Mouse (Mus musculus) layer of hippocampus, postnatal 14 days (tissue): Measurements from ENCODE around the gene Apba1. TPM values are rescaled to one million over a fixed set of nuclear protein-coding genes. Genes with fewer than 3 reads are reported as not detected.

Source experiments
- DNase-seq, 2 experiments: peaks; one replicate each; pipeline ENCODE4 v3.0.0; 2021 to 2022; ENCODE audit warnings: low spot score in 2 of 2, mixed read lengths in 1 of 2
- long read RNA-seq, 2 experiments: library from polyadenylated mRNA; stranded (forward); transcript quantifications; one replicate each; pipeline ENCODE4 v2.0.0; 2021
- total RNA-seq, 2 experiments: library from RNA; stranded (reverse); gene quantifications; 2 replicates each; pipeline ENCODE4 v1.2.3; 2021

Apba1 gene
- 100 to 1,000 TPM; 152 to 160 TPM for total RNA-seq
- long read RNA-seq, experiment 1, partial matches to known transcripts: 1 of 21 reads
- long read RNA-seq, experiment 1, other reads (novel, unspliced or antisense): 20 of 21 reads
- long read RNA-seq, experiment 2, partial matches to known transcripts: 0 of 21 reads
- long read RNA-seq, experiment 2, other reads (novel, unspliced or antisense): 21 of 21 reads

- DNase-seq: peak; percentile 82 to 86
Observed at GRCm38 (mm10) chr19:23758554-23759321, at the start of gene Apba1. TSS of gene Apba1 (plus strand) at chr19:23758887.

GRCm38 (mm10) chr19:23746506-23746905, 12.2 kb upstream of the Apba1 start:
- no peak for DNase-seq

GRCm38 (mm10) chr19:23757011-23757410, 1.7 kb upstream of the Apba1 start:
- no peak for DNase-seq

- DNase-seq: peak; percentile 96
Observed at GRCm38 (mm10) chr19:23757961-23758553, 630 bp upstream of the Apba1 start.

GRCm38 (mm10) chr19:23759322-23759945, 747 bp downstream of the Apba1 start:
- peak in 1 of 2 experiments; percentile 40 for DNase-seq

- DNase-seq: no peak
Observed at GRCm38 (mm10) chr19:23763371-23763770, 4.7 kb downstream of the Apba1 start.

- no peak for DNase-seq
Observed at GRCm38 (mm10) chr19:23764051-23764450, 5.4 kb downstream of the Apba1 start.

- no peak for DNase-seq
Observed at GRCm38 (mm10) chr19:23768864-23769263, 10.2 kb downstream of the Apba1 start.

- no peak for DNase-seq
Observed at GRCm38 (mm10) chr19:23770494-23771423, 12.1 kb downstream of the Apba1 start.

- DNase-seq: no peak
Observed at GRCm38 (mm10) chr19:23771971-23772370, 13.3 kb downstream of the Apba1 start.

GRCm38 (mm10) chr19:23775356-23775755, 16.7 kb downstream of the Apba1 start:
- DNase-seq: no peak

- DNase-seq: no peak
Observed at GRCm38 (mm10) chr19:23779130-23779529, 20.4 kb downstream of the Apba1 start.

GRCm38 (mm10) chr19:23780105-23780504, 21.4 kb downstream of the Apba1 start:
- no peak for DNase-seq

- no peak for DNase-seq
Observed at GRCm38 (mm10) chr19:23781968-23782367, 23.3 kb downstream of the Apba1 start.

GRCm38 (mm10) chr19:23788420-23789132, 29.9 kb downstream of the Apba1 start:
- DNase-seq: no peak

GRCm38 (mm10) chr19:23791704-23792103, 33.0 kb downstream of the Apba1 start:
- no peak for DNase-seq

GRCm38 (mm10) chr19:23792559-23792958, 33.9 kb downstream of the Apba1 start:
- no peak for DNase-seq

GRCm38 (mm10) chr19:23794491-23794890, 35.8 kb downstream of the Apba1 start:
- no peak for DNase-seq

GRCm38 (mm10) chr19:23795156-23795555, 36.5 kb downstream of the Apba1 start:
- DNase-seq: peak; percentile 39 to 75

- DNase-seq: no peak
Observed at GRCm38 (mm10) chr19:23801174-23801573, 42.5 kb downstream of the Apba1 start.
